Mouse (Mus musculus) lung, embryonic 16.5 days (tissue): ENCODE results near the gene Gm49358. TPM values are rescaled to one million over a fixed set of nuclear protein-coding genes. Genes with fewer than 3 reads are reported as not detected.

ENCODE experiments used
- ATAC-seq: fragments of 200-750 bp; cut with Nextera tagmentation; 2 replicates; pipeline ENCODE4 v1.8.0; 2017; ENCODE audit warnings: low read depth, mild to moderate bottlenecking, moderate library complexity
- H3K27ac ChIP-seq: fragments of 300-500 bp; sonication (generic); 2 replicates; pipeline ENCODE4 v1.5.1; 2014; ENCODE audit warnings: mild to moderate bottlenecking, control low read depth, low read length
- H3K27me3 ChIP-seq: fragments of 300-500 bp; sonication (generic); 2 replicates; pipeline ENCODE4 v1.6.1; 2014; ENCODE audit warnings: low read depth, low read length, mixed read lengths; ENCODE audit not compliant: control insufficient read depth, insufficient read depth
- H3K36me3 ChIP-seq: fragments of 300-500 bp; sonication (generic); 2 replicates; pipeline ENCODE4 v1.6.1; 2014; ENCODE audit warnings: low read length; ENCODE audit not compliant: control insufficient read depth, insufficient read depth
- H3K4me1 ChIP-seq: fragments of 300-500 bp; sonication (generic); replicated peaks from 2 replicates; pipeline ENCODE4 v1.6.1; 2014; ENCODE audit warnings: low read length, mixed read lengths; ENCODE audit not compliant: control insufficient read depth, insufficient read depth
- H3K4me2 ChIP-seq: fragments of 300-500 bp; sonication (generic); 2 replicates; pipeline ENCODE4 v1.6.1; 2014; ENCODE audit warnings: low read depth, low read length, control low read depth
- H3K4me3 ChIP-seq: fragments of 300-500 bp; sonication (generic); 2 replicates; pipeline ENCODE4 v1.5.1; 2014; ENCODE audit warnings: mild to moderate bottlenecking, low read length, control low read depth
- H3K9ac ChIP-seq: fragments of 300-500 bp; sonication (generic); 2 replicates; pipeline ENCODE4 v1.6.1; 2014; ENCODE audit warnings: low read length, control low read depth
- H3K9me3 ChIP-seq: fragments of 300-500 bp; sonication (generic); 2 replicates; pipeline ENCODE4 v1.6.1; 2016; ENCODE audit warnings: low read length; ENCODE audit not compliant: control insufficient read depth
- WGBS: fragments of 180-500 bp; shearing (Covaris S2); extraction: QIAGEN DNeasy Blood & Tissue Kit; methylation state at CpG from one replicate; pipeline ENCODE4 v1.1.7; 2014; 5-methylcytosine and 5-hydroxymethylcytosine counted together
- polyA plus RNA-seq: library from polyadenylated mRNA; unstranded; fragments of >200 nt; fragmentation: Nextera tagmentation; extraction: Ambion mirVana; gene quantifications from 2 replicates; pipeline ENCODE4 v1.2.1, GENCODE M21; 2015

Gene Gm49358
- polyA plus RNA-seq, 1 experiment from 2014 or later: not detected

GRCm38 (mm10) chr10:86815133-86815532 lies 51.4 kb downstream of the Gm49358 start:
- H3K27ac ChIP-seq: no peak overlapping the region
- ATAC-seq: no peak
- H3K4me2 ChIP-seq: no peak overlapping the region
- no peaks in the 10 kb centered on the region for H3K9me3 ChIP-seq
- no peaks in the 10 kb centered on the region for H3K36me3 ChIP-seq
- no peak overlapping the region for H3K9ac ChIP-seq
- H3K4me3 ChIP-seq: no peak overlapping the region
- peaks cover 6% of the 10 kb centered on the region; the same call in 1 of the 2 replicates for H3K4me1 ChIP-seq
- H3K27me3 ChIP-seq: no peaks in the 10 kb centered on the region
- 65% methylated on average over 7 of the region's 7 CpGs for WGBS

GRCm38 (mm10) chr10:86819649-86820165 lies 55.9 kb downstream of the Gm49358 start:
- Histone ChIP-seq H3K36me3 (0 out of 2 replicates have a peak, but pooled peaks cover 5% of the 10 kb centered on the region), H3K4me1 (peaks cover 6% of the 10 kb centered on the region; the same call in 1 of the 2 replicates), H3K27me3 (no peaks in the 10 kb centered on the region), H3K9ac (no peak overlapping the region; the same call in none of the 2 replicates), H3K9me3 (no peaks in the 10 kb centered on the region), H3K4me3 (no peak overlapping the region), H3K27ac (peak overlapping the region; percentile 28), H3K4me2 (no peak overlapping the region)
- peak; percentile 52 for ATAC-seq
- WGBS: 37% methylated on average over 8 of the region's 8 CpGs

DNA sequence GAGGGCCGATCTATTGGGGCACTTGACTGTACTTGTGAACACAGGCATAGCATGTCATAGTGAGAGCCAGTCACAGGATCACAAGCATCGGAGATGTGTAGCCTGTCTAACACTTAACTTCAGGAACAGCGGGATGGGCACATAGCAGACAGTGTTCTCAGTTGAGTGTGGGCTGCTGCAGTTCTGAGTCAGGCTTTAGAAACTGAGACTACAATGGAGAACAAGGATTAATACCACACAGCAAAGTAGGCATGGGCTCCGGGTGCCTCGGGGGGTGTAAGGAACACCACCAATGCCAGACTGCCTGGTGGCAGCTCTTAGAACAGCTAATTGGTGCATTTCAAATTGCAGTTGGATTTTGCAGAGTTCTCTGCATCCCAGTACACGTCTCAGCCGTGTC lies 57.2 kb downstream of the Gm49358 start:
- H3K27ac ChIP-seq: no peak overlapping the region
- H3K9ac ChIP-seq: no peak overlapping the region
- no peaks in the 10 kb centered on the region for H3K27me3 ChIP-seq
- no peak overlapping the region for H3K4me3 ChIP-seq
- ATAC-seq: no peak
- H3K4me1 ChIP-seq: peaks cover 6% of the 10 kb centered on the region; the same call in 1 of the 2 replicates
- peaks cover 5% of the 10 kb centered on the region; the same call in 1 of the 2 replicates for H3K36me3 ChIP-seq
- 91% methylated on average over 7 of the region's 7 CpGs for WGBS
- H3K4me2 ChIP-seq: no peak overlapping the region
- no peaks in the 10 kb centered on the region for H3K9me3 ChIP-seq

DNA sequence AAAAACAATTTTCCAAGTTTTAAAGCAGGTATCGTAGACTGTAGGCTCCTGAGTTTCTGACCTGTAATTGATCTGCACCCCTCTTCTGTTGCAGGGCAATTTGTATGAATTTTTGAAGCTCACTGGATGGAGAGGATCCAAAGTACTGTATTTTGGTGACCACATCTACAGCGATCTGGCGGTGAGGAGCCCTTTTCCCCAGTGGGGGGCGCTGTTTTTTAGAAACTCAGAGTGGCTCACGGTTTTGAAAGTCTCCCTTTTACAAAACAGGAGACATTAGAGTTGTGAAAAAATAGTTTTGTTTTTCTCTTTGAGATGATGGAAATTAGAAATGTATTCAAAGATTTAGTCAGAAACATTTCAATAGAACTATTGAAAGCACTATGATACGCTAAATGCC lies 60.3 kb downstream of the Gm49358 start:
- no peak for ATAC-seq
- WGBS: 85% methylated on average over 6 of the region's 6 CpGs
- peaks cover 5% of the 10 kb centered on the region; the same call in 1 of the 2 replicates for H3K36me3 ChIP-seq

DNA sequence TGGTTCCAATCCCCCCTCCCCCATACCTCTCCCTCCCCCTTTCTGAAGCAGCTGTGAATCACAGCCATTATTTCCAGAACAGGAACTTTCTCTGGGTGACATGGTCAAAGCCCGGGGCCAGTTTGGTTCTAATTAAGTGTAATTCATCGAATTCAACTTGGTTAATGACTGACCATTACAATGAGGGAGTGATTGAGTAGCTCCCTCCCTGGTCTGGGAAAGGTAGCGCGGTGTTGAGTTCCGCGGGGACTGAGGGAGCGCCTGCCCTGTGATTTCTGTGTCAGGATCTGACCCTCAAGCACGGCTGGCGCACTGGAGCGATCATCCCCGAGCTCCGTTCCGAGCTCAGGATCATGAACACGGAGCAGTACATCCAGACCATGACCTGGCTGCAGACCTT lies 61.1 kb downstream of the Gm49358 start:
- H3K4me2 ChIP-seq: no peak overlapping the region
- WGBS: 88% methylated on average over 14 of the region's 14 CpGs
- no peaks in the 10 kb centered on the region; the same call in 1 of the 2 replicates for H3K9me3 ChIP-seq
- no peaks in the 10 kb centered on the region for H3K27me3 ChIP-seq
- peaks cover under 1% of the 10 kb centered on the region; the same call in 1 of the 2 replicates for H3K4me1 ChIP-seq
- no peak for ATAC-seq
- peak overlapping the region; percentile 92 for H3K27ac ChIP-seq
- no peak overlapping the region for H3K4me3 ChIP-seq
- no peak overlapping the region for H3K9ac ChIP-seq
- H3K36me3 ChIP-seq: peaks cover 5% of the 10 kb centered on the region; the same call in 1 of the 2 replicates

More for the DNA sequence above, 60.3 kb downstream of the Gm49358 start:
- no peak overlapping the region for H3K9ac ChIP-seq
- H3K4me3 ChIP-seq: no peak overlapping the region
- H3K27me3 ChIP-seq: no peaks in the 10 kb centered on the region
- H3K27ac ChIP-seq: no peak overlapping the region
- H3K9me3 ChIP-seq: no peaks in the 10 kb centered on the region; the same call in 1 of the 2 replicates
- H3K4me1 ChIP-seq: peaks cover 6% of the 10 kb centered on the region; the same call in 1 of the 2 replicates
- H3K4me2 ChIP-seq: no peak overlapping the region

DNA sequence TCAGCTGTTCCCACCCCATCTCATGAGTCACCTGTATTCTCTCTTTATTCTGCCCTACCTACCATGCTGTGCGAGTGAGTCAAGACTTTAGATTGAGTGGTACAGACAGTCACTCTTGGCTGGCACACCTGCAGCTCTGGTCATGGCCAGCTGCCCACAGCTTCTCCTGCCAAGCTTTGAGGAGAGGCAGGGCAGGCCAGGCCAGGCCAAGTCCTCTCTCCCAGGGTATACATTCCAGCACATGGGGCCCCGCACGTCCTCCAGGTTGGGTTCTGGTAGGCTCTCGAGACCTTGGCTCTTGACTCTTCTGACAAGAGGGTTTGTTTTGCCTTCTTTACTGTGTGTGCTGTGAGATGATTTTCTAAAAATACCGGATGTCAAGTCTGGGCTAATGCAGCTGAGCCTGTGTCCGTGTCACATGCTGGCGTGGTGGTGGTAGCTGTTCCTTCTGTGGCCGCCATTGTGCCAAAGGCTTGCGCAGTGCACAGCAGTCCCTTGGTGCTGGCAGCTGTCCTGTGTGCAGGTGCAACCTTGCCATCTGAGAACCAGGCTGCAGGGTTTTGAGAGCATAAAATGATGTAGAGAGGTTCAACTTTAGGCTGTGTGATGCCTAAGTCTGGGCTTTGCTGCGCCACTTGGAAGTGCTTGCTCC lies 62.2 kb downstream of the Gm49358 start:
- Histone ChIP-seq H3K9ac (no peak overlapping the region), H3K9me3 (no peaks in the 10 kb centered on the region; the same call in 1 of the 2 replicates), H3K4me1 (no peaks in the 10 kb centered on the region), H3K4me2 (no peak overlapping the region), H3K36me3 (peaks cover 2% of the 10 kb centered on the region; the same call in 1 of the 2 replicates), H3K27me3 (no peaks in the 10 kb centered on the region), H3K27ac (peak overlapping the region; percentile 92), H3K4me3 (no peak overlapping the region)
- 59% methylated on average over 10 of the region's 10 CpGs for WGBS
- peak; percentile 96 for ATAC-seq

- Histone ChIP-seq H3K9me3 (no peaks in the 10 kb centered on the region; the same call in 1 of the 2 replicates), H3K4me3 (no peak overlapping the region), H3K4me2 (no peak overlapping the region), H3K9ac (no peak overlapping the region), H3K27me3 (no peaks in the 10 kb centered on the region), H3K4me1 (no peaks in the 10 kb centered on the region), H3K36me3 (no peaks in the 10 kb centered on the region; the same call in 1 of the 2 replicates), H3K27ac (peak overlapping the region; percentile 40)
- ATAC-seq: no peak
- WGBS: 61% methylated on average over 3 of the region's 3 CpGs
These were observed 63.2 kb downstream of the Gm49358 start for GRCm38 (mm10) chr10:86826929-86827328.

DNA sequence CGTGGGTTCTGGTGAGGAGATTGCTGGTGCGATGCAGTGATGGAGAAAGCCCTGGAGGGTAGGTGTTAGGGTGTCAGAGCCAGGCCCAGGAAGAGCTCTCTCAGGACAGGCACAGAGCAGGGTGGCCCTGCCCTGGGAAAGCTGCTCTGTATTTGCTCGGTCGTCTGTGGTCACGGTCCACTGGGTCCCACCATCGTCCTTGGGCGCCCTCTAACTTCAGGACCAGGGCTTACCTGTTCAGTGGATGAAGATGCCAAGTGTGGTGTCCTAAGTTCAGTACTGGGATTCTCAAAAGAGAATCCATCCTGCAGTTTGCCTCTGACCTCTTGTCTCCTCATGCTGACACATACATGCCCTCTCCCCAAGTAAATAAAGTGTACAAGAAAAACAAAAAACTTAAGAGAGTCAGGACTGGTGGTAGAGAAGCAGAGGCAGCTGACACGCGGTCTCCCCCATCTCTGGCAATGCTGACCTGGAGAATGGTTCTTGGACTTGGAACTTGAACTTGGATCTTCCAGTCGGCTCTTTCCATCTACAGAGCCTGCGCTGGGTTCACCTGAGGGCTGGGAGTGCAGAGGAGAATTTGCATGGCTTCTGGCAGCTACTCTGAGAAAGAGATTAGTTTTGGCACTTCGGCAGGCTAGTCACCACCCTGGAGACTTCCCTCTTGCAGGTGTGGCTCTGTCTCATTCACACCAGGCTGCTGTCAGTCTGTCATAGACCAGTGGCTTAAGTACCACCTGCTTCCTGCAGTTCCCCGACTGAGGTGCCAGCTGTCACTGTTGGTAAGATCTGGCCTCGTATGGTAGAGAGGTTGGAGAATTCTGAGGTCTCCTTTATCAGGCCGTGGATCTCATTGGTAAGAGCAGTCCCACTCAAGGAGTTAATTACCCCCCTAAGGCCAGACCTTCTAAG lies 64.7 kb downstream of the Gm49358 start:
- Histone ChIP-seq H3K9ac (no peak overlapping the region), H3K9me3 (no peaks in the 10 kb centered on the region; the same call in 1 of the 2 replicates), H3K27ac (no peak overlapping the region), H3K4me1 (no peaks in the 10 kb centered on the region), H3K4me3 (no peak overlapping the region), H3K4me2 (no peak overlapping the region), H3K27me3 (no peaks in the 10 kb centered on the region), H3K36me3 (no peaks in the 10 kb centered on the region; the same call in 1 of the 2 replicates)
- WGBS: 79% methylated on average over 15 of the region's 15 CpGs
- no peak for ATAC-seq

DNA sequence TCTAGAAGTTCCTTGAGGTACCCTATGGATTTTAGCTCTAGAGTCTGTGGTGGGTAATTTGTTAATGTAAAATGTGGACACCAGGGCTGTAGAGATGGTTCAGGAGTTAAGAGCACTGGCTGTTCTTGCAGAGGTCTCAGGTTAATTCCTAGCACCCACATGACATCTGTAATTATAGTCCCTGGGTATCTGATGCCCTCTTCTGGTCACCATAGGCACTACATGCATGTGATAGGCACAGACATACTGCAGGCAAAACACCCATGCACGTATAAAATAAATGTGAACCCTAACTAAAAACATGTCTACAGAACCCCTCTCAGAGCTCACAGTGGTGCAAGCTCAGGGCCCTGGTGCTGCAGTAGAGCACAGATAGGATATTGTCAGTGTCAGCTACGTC lies 65.7 kb downstream of the Gm49358 start:
- Histone ChIP-seq H3K4me2 (no peak overlapping the region), H3K4me1 (no peaks in the 10 kb centered on the region), H3K9ac (no peak overlapping the region), H3K27ac (no peak overlapping the region), H3K36me3 (peaks cover 2% of the 10 kb centered on the region; the same call in 1 of the 2 replicates), H3K27me3 (no peaks in the 10 kb centered on the region), H3K9me3 (no peaks in the 10 kb centered on the region; the same call in 1 of the 2 replicates), H3K4me3 (no peak overlapping the region)
- 80% methylated on average over 2 of the region's 2 CpGs for WGBS
- no peak for ATAC-seq
